Mouse (Mus musculus): ENCODE data around the gene Supt5. TPM values are rescaled to one million over a fixed set of nuclear protein-coding genes. Genes with fewer than 3 reads are reported as not detected.

The Supt5 gene
- polyA plus RNA-seq, 1 experiment from 2014 or later: 112 TPM

DNA sequence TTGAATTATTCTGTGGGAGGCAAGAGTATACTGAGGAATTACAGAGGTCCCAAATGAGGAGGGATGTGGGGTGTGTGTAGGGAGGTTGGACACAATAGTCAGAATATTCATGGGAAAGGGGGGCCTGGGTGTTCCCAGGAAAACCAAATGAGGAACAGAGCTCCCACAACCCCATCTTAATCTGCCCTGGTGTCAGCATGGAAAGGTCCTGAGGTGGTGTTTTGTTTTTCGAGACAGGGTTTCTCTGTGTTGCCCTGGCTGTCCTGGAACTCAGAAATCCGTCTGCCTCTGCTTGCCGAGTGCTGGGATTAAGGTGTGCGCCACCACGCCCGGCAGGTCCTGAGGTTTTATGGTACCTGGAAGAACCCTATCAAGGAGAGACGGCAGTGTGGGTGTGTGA lies 19.9 kb upstream of the Supt5 start:
- Histone ChIP-seq H3K9me3 (no peaks in the 10 kb centered on the region), H3K27ac (peak overlapping the region; percentile 47), H3K4me3 (no peak overlapping the region), H3K9ac (0 out of 2 replicates have a peak overlapping the region, but pooled peaks have one; percentile 18), H3K4me1 (peaks cover 14% of the 10 kb centered on the region; the same call in 1 of the 2 replicates), H3K4me2 (no peak overlapping the region), H3K36me3 (replicated peaks) (peaks cover 28% of the 10 kb centered on the region), H3K27me3 (replicated peaks) (no peaks in the 10 kb centered on the region)
- no peak for ATAC-seq (replicated peaks)
- 37% methylated on average over 7 of the region's 7 CpGs for WGBS

DNA sequence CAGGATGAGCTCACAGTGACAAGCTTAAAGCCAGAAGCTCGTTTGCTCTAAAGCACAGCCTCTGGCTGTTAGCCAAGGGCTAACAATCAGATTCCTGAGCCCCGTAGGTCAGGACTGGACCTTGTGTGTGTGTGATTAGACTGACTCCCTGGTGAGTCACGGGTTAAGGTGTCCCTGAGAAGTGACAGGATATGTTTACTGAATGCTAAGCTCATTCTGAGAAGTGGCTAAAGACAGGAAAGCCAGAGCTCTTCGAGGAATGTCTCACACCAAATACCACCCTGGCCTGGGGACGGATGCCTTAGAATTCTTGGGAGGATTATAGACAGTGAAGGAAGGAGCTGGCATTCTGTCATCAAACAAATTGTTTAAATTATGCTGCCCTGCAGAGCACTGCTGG lies 19.4 kb upstream of the Supt5 start:
- Histone ChIP-seq H3K36me3 (replicated peaks) (peaks cover 33% of the 10 kb centered on the region), H3K4me3 (no peak overlapping the region), H3K27me3 (replicated peaks) (no peaks in the 10 kb centered on the region), H3K9me3 (no peaks in the 10 kb centered on the region), H3K4me1 (peaks cover 14% of the 10 kb centered on the region; the same call in 1 of the 2 replicates), H3K27ac (peak overlapping the region; percentile 47; the same call in 1 of the 2 replicates), H3K9ac (peak overlapping the region; percentile 18; the same call in 1 of the 2 replicates), H3K4me2 (no peak overlapping the region)
- 1% methylated on average over 5 of the region's 5 CpGs for WGBS
- no peak for ATAC-seq (replicated peaks)

DNA sequence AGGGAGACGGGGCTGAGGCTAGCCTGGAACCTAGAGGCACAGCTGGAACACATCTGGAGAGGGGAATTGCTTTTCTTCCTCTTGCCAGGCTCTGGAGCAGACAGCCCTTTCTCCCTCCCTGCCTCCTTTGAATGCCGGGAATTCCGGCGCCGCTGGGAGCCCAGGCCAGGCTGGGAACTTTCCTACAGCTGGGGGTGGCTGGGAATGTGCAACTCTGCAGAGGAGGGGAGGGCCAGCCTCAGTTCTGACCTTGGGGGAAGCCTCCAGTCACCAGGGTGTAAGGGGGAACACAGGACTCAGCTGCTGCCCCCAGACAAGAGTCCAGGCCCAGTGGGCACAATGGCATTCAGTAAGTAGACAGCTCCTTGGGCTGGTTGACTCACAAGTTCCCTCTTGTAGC lies 18.4 kb upstream of the Supt5 start:
- no peaks in the 10 kb centered on the region for H3K27me3 ChIP-seq (replicated peaks)
- WGBS: under 1% methylated on average over 5 of the region's 5 CpGs
- peak overlapping the region; percentile 47; the same call in 1 of the 2 replicates for H3K27ac ChIP-seq

DNA sequence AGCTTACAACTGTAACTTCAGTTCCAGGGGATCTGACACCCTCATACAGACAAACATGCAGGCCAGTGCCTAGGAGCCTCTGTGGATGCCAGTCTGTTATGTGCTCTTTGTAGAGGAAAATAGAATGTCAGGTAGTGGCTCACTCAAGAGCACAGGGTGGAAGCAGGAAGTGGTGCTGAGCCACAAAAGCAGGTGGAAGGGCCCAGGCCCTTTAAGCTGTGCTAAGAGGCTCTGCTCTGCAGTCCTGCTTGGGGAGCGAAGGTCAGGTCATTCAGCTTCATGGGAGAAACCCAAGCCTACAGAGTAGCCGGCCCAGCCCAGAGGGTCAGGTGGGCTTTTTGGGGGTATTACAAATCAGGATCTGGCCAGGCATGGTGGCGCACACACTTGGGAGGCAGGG lies 16.7 kb upstream of the Supt5 start:
- peaks cover 22% of the 10 kb centered on the region for H3K36me3 ChIP-seq (replicated peaks)
- no peak overlapping the region for H3K27ac ChIP-seq
- peaks cover 24% of the 10 kb centered on the region for H3K4me1 ChIP-seq
- no peak for ATAC-seq (replicated peaks)
- no peaks in the 10 kb centered on the region for H3K27me3 ChIP-seq (replicated peaks)
- 84% methylated on average over 3 of the region's 3 CpGs for WGBS
- H3K4me3 ChIP-seq: no peak overlapping the region
- no peaks in the 10 kb centered on the region for H3K9me3 ChIP-seq
- H3K4me2 ChIP-seq: no peak overlapping the region
- no peak overlapping the region for H3K9ac ChIP-seq

More for the DNA sequence above, 18.4 kb upstream of the Supt5 start:
- no peak overlapping the region for H3K4me2 ChIP-seq
- no peaks in the 10 kb centered on the region for H3K9me3 ChIP-seq
- H3K36me3 ChIP-seq (replicated peaks): peaks cover 30% of the 10 kb centered on the region
- H3K4me1 ChIP-seq: peaks cover 15% of the 10 kb centered on the region
- H3K4me3 ChIP-seq: no peak overlapping the region
- H3K9ac ChIP-seq: no peak overlapping the region
- ATAC-seq (replicated peaks): no peak

GRCm38 (mm10) chr7:28354596-28354995 lies 16.1 kb upstream of the Supt5 start:
- Histone ChIP-seq H3K27me3 (replicated peaks) (no peaks in the 10 kb centered on the region), H3K27ac (no peak overlapping the region), H3K9ac (no peak overlapping the region), H3K4me3 (no peak overlapping the region), H3K4me1 (peaks cover 30% of the 10 kb centered on the region), H3K36me3 (replicated peaks) (peaks cover 22% of the 10 kb centered on the region), H3K4me2 (no peak overlapping the region), H3K9me3 (no peaks in the 10 kb centered on the region)
- no peak for ATAC-seq (replicated peaks)
- WGBS: 95% methylated on average over 3 of the region's 3 CpGs

DNA sequence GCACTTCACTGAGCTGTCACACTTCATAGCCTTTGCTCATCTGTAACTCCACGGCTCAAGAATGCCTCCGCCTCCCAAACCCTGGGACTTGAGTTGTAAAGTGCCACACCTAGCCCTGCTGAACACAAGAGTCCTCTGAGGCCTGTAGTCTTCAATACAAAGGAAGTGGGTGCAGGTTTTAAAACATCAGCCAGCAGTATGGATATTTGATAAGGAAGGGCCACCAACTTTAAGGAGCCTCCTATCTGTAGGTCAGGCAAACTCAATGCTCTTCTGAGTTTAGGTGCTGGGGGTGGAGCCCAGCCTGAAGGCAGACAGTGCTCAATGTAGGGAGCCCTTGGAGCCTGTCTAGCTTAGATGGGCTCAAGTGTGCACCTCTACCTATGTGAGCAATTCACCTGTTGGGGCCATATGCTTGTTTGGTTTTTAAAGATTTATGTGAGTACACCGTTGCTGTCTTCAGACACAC lies 15.6 kb upstream of the Supt5 start:
- H3K27ac ChIP-seq: no peak overlapping the region
- H3K4me2 ChIP-seq: no peak overlapping the region
- 85% methylated on average over 3 of the region's 3 CpGs for WGBS
- H3K9ac ChIP-seq: no peak overlapping the region
- no peak for ATAC-seq (replicated peaks)
- H3K4me3 ChIP-seq: no peak overlapping the region
- H3K27me3 ChIP-seq (replicated peaks): no peaks in the 10 kb centered on the region
- H3K36me3 ChIP-seq (replicated peaks): peaks cover 22% of the 10 kb centered on the region
- peaks cover 30% of the 10 kb centered on the region for H3K4me1 ChIP-seq
- H3K9me3 ChIP-seq: no peaks in the 10 kb centered on the region

DNA sequence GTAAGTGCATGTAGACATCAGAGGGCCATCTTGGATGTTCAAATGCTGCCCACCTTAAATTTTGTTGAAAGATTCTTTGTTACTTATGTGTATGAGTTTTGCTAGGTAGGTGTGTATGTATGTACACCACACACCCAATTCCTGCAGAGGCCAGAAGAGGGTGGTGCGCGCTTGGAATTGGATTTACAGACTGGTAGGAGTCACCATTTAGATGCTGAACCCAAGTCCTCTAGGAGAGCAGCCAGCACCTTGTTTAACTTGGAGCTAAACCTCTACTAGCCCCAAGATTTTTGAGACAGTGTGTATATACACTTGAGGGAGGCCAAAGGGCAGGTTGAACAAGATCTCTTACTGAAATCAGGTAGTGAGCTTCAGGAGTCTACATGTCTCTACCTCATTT lies 14.7 kb upstream of the Supt5 start:
- no peak overlapping the region for H3K9ac ChIP-seq
- peaks cover 24% of the 10 kb centered on the region for H3K4me1 ChIP-seq
- H3K27ac ChIP-seq: no peak overlapping the region
- H3K9me3 ChIP-seq: no peaks in the 10 kb centered on the region
- H3K36me3 ChIP-seq (replicated peaks): peaks cover 22% of the 10 kb centered on the region
- H3K4me3 ChIP-seq: no peak overlapping the region
- no peaks in the 10 kb centered on the region for H3K27me3 ChIP-seq (replicated peaks)
- WGBS: 100% methylated on average over 2 of the region's 2 CpGs
- no peak for ATAC-seq (replicated peaks)
- no peak overlapping the region for H3K4me2 ChIP-seq

DNA sequence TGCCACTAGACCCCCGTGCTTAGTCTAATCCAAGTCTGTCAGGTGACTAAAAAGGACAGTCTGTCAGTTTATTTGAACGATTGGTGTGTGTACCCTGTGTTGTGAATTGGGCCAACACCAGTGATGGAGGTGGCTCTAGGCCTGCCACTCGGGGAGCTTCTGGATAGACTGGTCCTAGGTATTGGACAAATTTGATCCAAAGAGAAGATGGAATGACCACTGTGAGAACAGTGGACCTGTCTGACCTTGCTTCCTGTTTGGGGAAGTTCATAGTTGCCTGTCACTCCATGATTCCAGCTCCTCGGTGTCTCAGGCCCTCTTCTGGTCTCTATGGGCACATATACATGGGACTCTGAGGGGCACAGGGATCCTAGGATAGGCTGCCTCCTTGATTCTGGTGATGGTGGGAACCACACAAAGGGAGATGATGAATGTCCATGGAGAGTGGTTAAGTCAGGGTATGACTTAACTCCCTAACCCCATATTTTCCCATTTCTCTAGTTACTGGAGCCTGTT lies 13.2 kb upstream of the Supt5 start:
- Histone ChIP-seq H3K27ac (no peak overlapping the region), H3K4me1 (peaks cover 17% of the 10 kb centered on the region), H3K9me3 (no peaks in the 10 kb centered on the region), H3K4me3 (peak overlapping the region; percentile 94), H3K36me3 (replicated peaks) (peaks cover 22% of the 10 kb centered on the region), H3K9ac (peak overlapping the region; percentile 97), H3K27me3 (replicated peaks) (no peaks in the 10 kb centered on the region), H3K4me2 (peak overlapping the region; percentile 96)
- ATAC-seq (replicated peaks): no peak
- WGBS: 45% methylated on average over 4 of the region's 4 CpGs

DNA sequence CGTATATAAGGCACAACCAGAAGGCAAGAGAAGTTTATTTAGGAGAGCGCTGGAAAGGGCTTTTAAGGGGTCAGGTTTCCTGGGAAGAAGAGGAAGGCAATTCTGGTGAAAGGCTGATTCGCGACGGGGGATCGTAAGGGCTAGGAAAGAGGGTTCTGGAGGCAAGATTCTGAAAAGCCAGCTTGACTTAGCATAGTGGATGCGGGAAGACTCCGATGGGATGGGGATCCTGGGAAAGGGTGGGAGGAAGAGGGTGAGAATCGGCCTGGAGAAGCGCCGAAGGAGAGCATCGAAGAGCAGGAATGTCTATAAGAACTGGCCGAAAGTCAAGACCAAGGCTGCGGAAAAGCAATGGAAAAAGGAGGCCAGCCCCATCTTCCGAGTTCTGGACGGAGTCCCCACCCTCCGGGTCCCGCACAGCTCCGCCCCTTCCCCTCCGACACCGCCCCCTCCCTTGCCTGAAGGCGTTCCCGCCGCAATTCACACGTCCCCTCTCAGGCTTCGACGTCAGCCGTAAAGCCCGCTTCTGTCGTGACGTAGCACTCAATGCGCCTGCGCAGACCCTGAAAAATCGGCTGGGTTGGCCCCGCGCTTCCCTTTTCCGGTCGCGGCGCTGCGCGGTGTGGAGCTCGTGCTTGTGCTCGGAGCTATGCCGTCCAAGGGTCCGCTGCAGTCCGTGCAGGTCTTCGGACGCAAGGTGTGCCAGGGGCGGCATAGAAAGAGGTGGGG lies 11.8 kb upstream of the Supt5 start, which contains the start of gene Rps16:
Rps16 (plus strand) TSS at position 498 of the 729 bp plus-strand sequence.
- H3K36me3 ChIP-seq (replicated peaks): peaks cover 22% of the 10 kb centered on the region
- H3K4me2 ChIP-seq: peak within 1 kb of the TSS; percentile 96
- WGBS: under 1% methylated on average over 49 of the region's 50 CpGs
- peak within 1 kb of the TSS; percentile 86 for H3K27ac ChIP-seq
- peaks cover 17% of the 10 kb centered on the region for H3K4me1 ChIP-seq
- H3K9ac ChIP-seq: peak within 1 kb of the TSS; percentile 97
- H3K4me3 ChIP-seq: peak within 1 kb of the TSS; percentile 94
- H3K27me3 ChIP-seq (replicated peaks): no peaks in the 10 kb centered on the region
- peak; percentile 93 for ATAC-seq (replicated peaks)
- no peaks in the 10 kb centered on the region for H3K9me3 ChIP-seq

- H3K27ac ChIP-seq: no peak overlapping the region
- H3K4me3 ChIP-seq: no peak overlapping the region
- peaks cover 17% of the 10 kb centered on the region for H3K4me1 ChIP-seq
- no peak overlapping the region for H3K4me2 ChIP-seq
- H3K9ac ChIP-seq: no peak overlapping the region
- H3K27me3 ChIP-seq (replicated peaks): no peaks in the 10 kb centered on the region
- H3K36me3 ChIP-seq (replicated peaks): peaks cover 7% of the 10 kb centered on the region
- WGBS: 86% methylated on average over 7 of the region's 7 CpGs
- no peaks in the 10 kb centered on the region for H3K9me3 ChIP-seq
- no peak for ATAC-seq (replicated peaks)
These were observed 10.1 kb upstream of the Supt5 start for GRCm38 (mm10) chr7:28348601-28349000.

DNA sequence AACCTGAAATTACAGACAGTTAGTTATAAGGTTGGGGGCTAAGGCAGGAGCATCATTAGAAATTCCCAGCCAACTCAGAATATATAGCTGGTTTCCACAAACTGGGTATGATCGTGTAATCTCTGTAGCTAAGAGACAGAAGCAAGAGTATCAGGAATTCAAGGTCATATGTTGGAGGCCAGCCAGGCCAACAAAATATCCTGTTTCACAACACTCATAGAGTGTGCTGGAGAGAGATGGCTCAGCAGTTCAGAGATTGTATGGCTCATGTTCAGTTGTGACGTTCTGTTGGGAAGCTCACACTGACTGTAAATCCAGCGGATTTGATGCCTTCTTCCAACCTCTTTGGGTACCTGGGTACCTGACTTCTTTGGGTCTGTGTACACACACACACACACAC lies 9.2 kb upstream of the Supt5 start:
- WGBS: 85% methylated on average over 3 of the region's 3 CpGs
- Histone ChIP-seq H3K27ac (no peak overlapping the region), H3K36me3 (replicated peaks) (no peaks in the 10 kb centered on the region; the same call in 1 of the 2 replicates), H3K4me2 (no peak overlapping the region), H3K4me1 (peaks cover 17% of the 10 kb centered on the region), H3K27me3 (replicated peaks) (no peaks in the 10 kb centered on the region), H3K9me3 (no peaks in the 10 kb centered on the region), H3K9ac (no peak overlapping the region), H3K4me3 (no peak overlapping the region)
- no peak for ATAC-seq (replicated peaks)

GRCm38 (mm10) chr7:28344637-28345036 lies 6.1 kb upstream of the Supt5 start:
- H3K9ac ChIP-seq: no peak overlapping the region
- under 1% methylated on average over 4 of the region's 4 CpGs for WGBS
- no peak overlapping the region for H3K4me3 ChIP-seq
- ATAC-seq (replicated peaks): no peak
- H3K27ac ChIP-seq: no peak overlapping the region
- no peak overlapping the region for H3K4me2 ChIP-seq
- H3K9me3 ChIP-seq: no peaks in the 10 kb centered on the region
- H3K27me3 ChIP-seq (replicated peaks): no peaks in the 10 kb centered on the region
- H3K4me1 ChIP-seq: peaks cover 2% of the 10 kb centered on the region; the same call in 1 of the 2 replicates
- H3K36me3 ChIP-seq (replicated peaks): no peaks in the 10 kb centered on the region

Measured in midbrain, embryonic 15.5 days (tissue).